Mouse (Mus musculus) lung, embryonic 16.5 days (tissue): ENCODE results near the gene A930017K11Rik. TPM values are rescaled to one million over a fixed set of nuclear protein-coding genes. Genes with fewer than 3 reads are reported as not detected.

Experiments used
- ATAC-seq: fragments of 200-750 bp; cut with Nextera tagmentation; 2 replicates; pipeline ENCODE4 v1.8.0; 2017; ENCODE audit warnings: low read depth, mild to moderate bottlenecking, moderate library complexity
- H3K27ac ChIP-seq: fragments of 300-500 bp; sonication (generic); 2 replicates; pipeline ENCODE4 v1.5.1; 2014; ENCODE audit warnings: mild to moderate bottlenecking, control low read depth, low read length
- H3K27me3 ChIP-seq: fragments of 300-500 bp; sonication (generic); 2 replicates; pipeline ENCODE4 v1.6.1; 2014; ENCODE audit warnings: low read depth, low read length, mixed read lengths; ENCODE audit not compliant: control insufficient read depth, insufficient read depth
- H3K36me3 ChIP-seq: fragments of 300-500 bp; sonication (generic); 2 replicates; pipeline ENCODE4 v1.6.1; 2014; ENCODE audit warnings: low read length; ENCODE audit not compliant: control insufficient read depth, insufficient read depth
- H3K4me1 ChIP-seq: fragments of 300-500 bp; sonication (generic); replicated peaks from 2 replicates; pipeline ENCODE4 v1.6.1; 2014; ENCODE audit warnings: low read length, mixed read lengths; ENCODE audit not compliant: control insufficient read depth, insufficient read depth
- H3K4me2 ChIP-seq: fragments of 300-500 bp; sonication (generic); 2 replicates; pipeline ENCODE4 v1.6.1; 2014; ENCODE audit warnings: low read depth, low read length, control low read depth
- H3K4me3 ChIP-seq: fragments of 300-500 bp; sonication (generic); 2 replicates; pipeline ENCODE4 v1.5.1; 2014; ENCODE audit warnings: mild to moderate bottlenecking, low read length, control low read depth
- H3K9ac ChIP-seq: fragments of 300-500 bp; sonication (generic); 2 replicates; pipeline ENCODE4 v1.6.1; 2014; ENCODE audit warnings: low read length, control low read depth
- H3K9me3 ChIP-seq: fragments of 300-500 bp; sonication (generic); 2 replicates; pipeline ENCODE4 v1.6.1; 2016; ENCODE audit warnings: low read length; ENCODE audit not compliant: control insufficient read depth
- WGBS: fragments of 180-500 bp; shearing (Covaris S2); extraction: QIAGEN DNeasy Blood & Tissue Kit; methylation state at CpG from one replicate; pipeline ENCODE4 v1.1.7; 2014; 5-methylcytosine and 5-hydroxymethylcytosine counted together
- polyA plus RNA-seq: library from polyadenylated mRNA; unstranded; fragments of >200 nt; fragmentation: Nextera tagmentation; extraction: Ambion mirVana; gene quantifications from 2 replicates; pipeline ENCODE4 v1.2.1, GENCODE M21; 2015

A930017K11Rik gene
- polyA plus RNA-seq, 1 experiment from 2014 or later = 0.16 TPM

- peaks cover 13% of the 10 kb centered on the region for H3K4me1 ChIP-seq
- peak overlapping the region; percentile 6; the same call in 1 of the 2 replicates for H3K9ac ChIP-seq
- under 1% methylated on average over 33 of the region's 33 CpGs for WGBS
- no peak overlapping the region for H3K27ac ChIP-seq
- ATAC-seq = peak; percentile 39; the same call in 1 of the 2 replicates
- H3K36me3 ChIP-seq = no peaks in the 10 kb centered on the region
- H3K9me3 ChIP-seq = no peaks in the 10 kb centered on the region
- peak overlapping the region; percentile 49 for H3K4me3 ChIP-seq
- H3K4me2 ChIP-seq = peak overlapping the region; percentile 82
- H3K27me3 ChIP-seq = peaks cover 44% of the 10 kb centered on the region
These were observed 1.1 kb downstream of the A930017K11Rik start for GRCm38 (mm10) chr17:25951225-25951802.

- no peak overlapping the region for H3K9ac ChIP-seq
- H3K4me3 ChIP-seq = no peak overlapping the region
- peaks cover 13% of the 10 kb centered on the region for H3K4me1 ChIP-seq
- H3K27ac ChIP-seq = no peak overlapping the region
- WGBS = 0% methylated on average over 1 of the region's 3 CpGs
- no peaks in the 10 kb centered on the region for H3K36me3 ChIP-seq
- no peak for ATAC-seq
- H3K9me3 ChIP-seq = no peaks in the 10 kb centered on the region
- H3K27me3 ChIP-seq = peaks cover 44% of the 10 kb centered on the region
- H3K4me2 ChIP-seq = no peak overlapping the region
These were observed 1.7 kb downstream of the A930017K11Rik start for GRCm38 (mm10) chr17:25950706-25951105.

DNA sequence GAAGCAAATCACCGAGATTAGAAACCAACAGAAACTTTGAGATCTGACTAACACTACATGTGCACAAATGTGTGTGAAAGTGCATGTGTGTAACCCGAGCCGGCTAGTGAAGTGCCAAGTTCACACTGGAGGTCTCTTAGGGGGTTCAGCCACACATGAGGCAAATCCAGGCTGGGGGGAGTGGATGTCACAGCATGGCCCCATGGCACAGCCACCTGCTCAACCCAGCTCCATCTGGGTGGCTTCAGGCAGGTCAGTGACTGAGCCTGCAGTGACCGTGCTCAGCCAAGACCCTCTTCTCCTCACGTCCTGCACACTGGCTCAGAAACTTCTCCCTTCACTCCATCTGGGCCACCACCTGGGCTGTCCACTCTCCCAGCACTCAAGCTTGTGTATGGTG is 2.4 kb downstream of the A930017K11Rik start:
- H3K4me2 ChIP-seq = no peak overlapping the region
- no peak overlapping the region for H3K4me3 ChIP-seq
- H3K9me3 ChIP-seq = no peaks in the 10 kb centered on the region
- no peak overlapping the region for H3K9ac ChIP-seq
- H3K4me1 ChIP-seq = peaks cover 13% of the 10 kb centered on the region
- 57% methylated on average over 5 of the region's 5 CpGs for WGBS
- peaks cover 44% of the 10 kb centered on the region for H3K27me3 ChIP-seq
- no peak for ATAC-seq
- H3K36me3 ChIP-seq = no peaks in the 10 kb centered on the region
- no peak overlapping the region for H3K27ac ChIP-seq

GRCm38 (mm10) chr17:25948051-25948450 is 4.3 kb downstream of the A930017K11Rik start:
- WGBS = 74% methylated on average over 8 of the region's 8 CpGs
- Histone ChIP-seq H3K27ac (no peak overlapping the region), H3K27me3 (peaks cover 34% of the 10 kb centered on the region), H3K4me1 (peaks cover 13% of the 10 kb centered on the region), H3K4me2 (no peak overlapping the region), H3K9me3 (no peaks in the 10 kb centered on the region), H3K9ac (no peak overlapping the region), H3K4me3 (no peak overlapping the region), H3K36me3 (no peaks in the 10 kb centered on the region)
- ATAC-seq = no peak

DNA sequence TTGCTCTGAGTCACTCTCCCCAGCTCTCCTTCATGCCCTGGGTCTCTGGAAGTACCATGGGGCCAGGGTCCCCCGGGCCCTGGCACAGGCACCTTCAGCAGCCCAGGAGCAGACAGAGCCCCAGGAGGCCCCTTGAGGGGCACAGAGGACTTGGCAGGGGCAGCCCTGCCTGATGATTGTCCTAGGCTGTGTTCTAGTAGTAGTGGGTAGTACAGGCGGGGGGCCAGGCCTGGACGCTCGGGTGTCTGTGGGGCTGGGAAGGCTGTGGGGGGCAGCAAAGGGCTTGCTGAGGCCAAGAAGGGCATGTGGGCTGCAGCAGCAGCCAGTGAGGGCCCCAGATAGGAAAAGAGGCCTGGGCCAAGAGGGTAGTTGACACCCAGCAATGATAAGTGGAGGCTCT is 4.8 kb downstream of the A930017K11Rik start:
- no peak for ATAC-seq
- Histone ChIP-seq H3K36me3 (no peaks in the 10 kb centered on the region), H3K9ac (no peak overlapping the region), H3K4me3 (no peak overlapping the region), H3K27me3 (peaks cover 29% of the 10 kb centered on the region), H3K27ac (no peak overlapping the region), H3K9me3 (no peaks in the 10 kb centered on the region), H3K4me2 (no peak overlapping the region), H3K4me1 (peaks cover 13% of the 10 kb centered on the region)
- 80% methylated on average over 4 of the region's 4 CpGs for WGBS

DNA sequence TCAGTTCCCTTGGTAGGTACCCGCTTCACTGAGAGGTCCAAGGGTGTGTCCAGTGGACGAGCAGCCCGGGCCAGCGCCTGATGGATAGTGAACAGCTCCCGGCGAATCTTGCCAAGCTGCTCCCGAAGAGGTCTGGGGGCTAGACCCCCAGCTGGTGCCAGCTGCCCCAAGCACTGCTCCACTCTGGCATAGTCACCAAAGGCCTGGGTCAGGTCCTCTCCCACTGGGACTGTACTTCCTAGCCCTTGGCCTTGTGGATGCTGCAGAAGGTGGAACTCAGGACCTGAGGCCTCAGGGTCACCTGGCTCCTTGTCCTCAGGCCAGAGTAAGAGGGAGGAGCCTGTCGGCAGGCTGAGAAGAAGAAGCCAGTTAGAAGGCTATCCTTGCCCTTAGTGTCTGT is 5.5 kb downstream of the A930017K11Rik start:
- H3K27ac ChIP-seq = no peak overlapping the region
- H3K27me3 ChIP-seq = peaks cover 23% of the 10 kb centered on the region
- H3K4me2 ChIP-seq = no peak overlapping the region
- H3K9me3 ChIP-seq = no peaks in the 10 kb centered on the region
- H3K9ac ChIP-seq = no peak overlapping the region
- no peaks in the 10 kb centered on the region for H3K36me3 ChIP-seq
- WGBS = 80% methylated on average over 8 of the region's 8 CpGs
- ATAC-seq = no peak
- H3K4me3 ChIP-seq = no peak overlapping the region
- H3K4me1 ChIP-seq = peaks cover 9% of the 10 kb centered on the region

- 67% methylated on average over 7 of the region's 7 CpGs for WGBS
- H3K4me1 ChIP-seq = peaks cover 5% of the 10 kb centered on the region
- H3K27ac ChIP-seq = no peak overlapping the region
- no peaks in the 10 kb centered on the region for H3K9me3 ChIP-seq
- H3K4me3 ChIP-seq = no peak overlapping the region
- no peak overlapping the region for H3K9ac ChIP-seq
- no peaks in the 10 kb centered on the region for H3K36me3 ChIP-seq
- peaks cover 17% of the 10 kb centered on the region for H3K27me3 ChIP-seq
- H3K4me2 ChIP-seq = no peak overlapping the region
- ATAC-seq = no peak
These were observed 6.0 kb downstream of the A930017K11Rik start for GRCm38 (mm10) chr17:25946349-25946748.

DNA sequence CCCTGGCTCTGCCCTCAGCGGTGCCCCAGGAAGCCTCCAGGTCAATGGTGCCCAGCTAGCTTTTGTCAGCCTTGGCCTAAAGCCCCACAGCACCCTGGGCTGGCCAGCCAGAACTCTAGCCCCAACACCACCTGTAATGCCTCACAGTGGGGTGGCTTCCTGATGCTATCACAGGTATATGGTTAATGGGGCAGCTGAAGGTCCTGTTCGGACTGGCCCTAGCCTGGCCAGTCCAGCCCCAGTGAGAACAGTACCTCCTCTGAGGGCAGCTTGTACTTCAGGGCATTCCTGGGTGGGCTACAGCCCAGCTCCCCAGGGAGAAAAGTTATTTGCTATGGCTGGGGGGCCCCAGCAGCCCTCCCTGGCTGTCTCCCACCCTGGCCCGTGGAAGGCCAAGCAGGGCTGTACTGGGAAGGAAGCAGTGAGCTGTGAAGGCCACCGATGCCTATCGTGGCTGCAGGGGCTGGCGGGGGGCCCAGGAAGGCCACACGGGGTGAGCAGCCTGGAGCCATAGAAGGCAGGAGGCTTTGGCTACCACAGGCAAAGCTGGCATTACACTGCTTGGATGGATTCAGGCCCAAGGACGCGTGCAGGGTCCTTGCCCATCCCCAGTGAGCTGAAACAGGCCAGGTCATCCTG is 6.7 kb downstream of the A930017K11Rik start:
- Histone ChIP-seq H3K4me3 (no peak overlapping the region), H3K27me3 (peaks cover 10% of the 10 kb centered on the region), H3K4me2 (no peak overlapping the region), H3K9me3 (no peaks in the 10 kb centered on the region), H3K36me3 (no peaks in the 10 kb centered on the region), H3K9ac (no peak overlapping the region), H3K4me1 (peaks cover 6% of the 10 kb centered on the region), H3K27ac (no peak overlapping the region)
- 68% methylated on average over 9 of the region's 9 CpGs for WGBS
- no peak for ATAC-seq

GRCm38 (mm10) chr17:25944366-25945163 is 7.8 kb downstream of the A930017K11Rik start, which contains the start of the genes Pigq and Nhlrc4:
Pigq (minus strand) TSS chr17:25944936.
Nhlrc4 (minus strand) TSS chr17:25944961.
- WGBS = 49% methylated on average over 6 of the region's 6 CpGs
- Histone ChIP-seq H3K4me2 (no peak within 1 kb of the TSS), H3K9me3 (no peaks in the 10 kb centered on the region), H3K4me3 (no peak within 1 kb of the TSS), H3K27ac (no peak within 1 kb of the TSS), H3K4me1 (peaks cover 8% of the 10 kb centered on the region), H3K9ac (no peak within 1 kb of the TSS), H3K27me3 (no peaks in the 10 kb centered on the region; the same call in 1 of the 2 replicates), H3K36me3 (no peaks in the 10 kb centered on the region)
- no peak for ATAC-seq
